Mouse (Mus musculus) CH12.LX (cell line): ENCODE measurements at regions not wholly inside any gene's neighbourhood (a gene's known extent, or its start where the extent isn't known, plus 50 kb on each side); places are given as distances from the start of the nearest gene placed in this dataset.

Source experiments
- DNase-seq: peaks from one replicate; pipeline ENCODE4 v3.0.0-alpha.2; 2013; ENCODE audit errors: extremely low read depth
- H3K27ac ChIP-seq: 2 replicates; pipeline ENCODE4 v1.5.1; 2012; ENCODE audit warnings: low read depth, mild to moderate bottlenecking, control low read depth, moderate library complexity; ENCODE audit not compliant: insufficient read depth
- H3K27me3 ChIP-seq: replicated peaks from 2 replicates; pipeline ENCODE3; 2012; ENCODE audit warnings: inconsistent platforms
- H3K36me3 ChIP-seq, 2 experiments: replicated peaks in 1 of 2; 2 replicates each; pipeline versions ENCODE3 to v1.6.1; 2012; ENCODE audit warnings: inconsistent platforms in 1 of 2, low read length in 1 of 2, mild to moderate bottlenecking in 1 of 2, mixed read lengths in 1 of 2, moderate library complexity in 1 of 2; ENCODE audit not compliant: control insufficient read depth in 1 of 2, insufficient read depth in 1 of 2
- H3K4me1 ChIP-seq, 2 experiments: 2 replicates each; pipeline ENCODE4 v1.6.1; 2012; ENCODE audit warnings: inconsistent platforms in 1 of 2, moderate library complexity in 1 of 2; ENCODE audit not compliant: insufficient read depth in 2 of 2, control insufficient read depth in 1 of 2
- H3K4me2 ChIP-seq: 2 replicates; pipeline ENCODE4 v1.6.1; 2012; ENCODE audit warnings: low read depth, mild to moderate bottlenecking, control low read depth; ENCODE audit not compliant: poor library complexity, insufficient read depth, severe bottlenecking
- H3K4me3 ChIP-seq, 3 experiments: fragments of 150-350 bp in 1 of 3; sonication (generic) in 1 of 3; replicated peaks in 1 of 3; 2 replicates each; pipeline versions ENCODE3 to v1.5.1; 2011 to 2012; ENCODE audit warnings: low read depth in 2 of 3, low read length in 2 of 3, mild to moderate bottlenecking in 2 of 3, moderate library complexity in 2 of 3, control low read depth in 1 of 3, improper control_type of control experiment in 1 of 3, inconsistent platforms in 1 of 3, mixed read lengths in 1 of 3; ENCODE audit not compliant: poor library complexity in 1 of 3
- H3K79me2 ChIP-seq: replicated peaks from 2 replicates; pipeline ENCODE4 v1.6.1; 2012; ENCODE audit warnings: mild to moderate bottlenecking, moderate library complexity; ENCODE audit not compliant: control insufficient read depth, poor library complexity, insufficient read depth, severe bottlenecking; ENCODE audit errors: extremely low read depth
- H3K9ac ChIP-seq: 2 replicates; pipeline ENCODE4 v1.6.1; 2012; ENCODE audit warnings: low read depth, mild to moderate bottlenecking, control low read depth, moderate library complexity; ENCODE audit not compliant: insufficient read depth
- H3K9me3 ChIP-seq: replicated peaks from 2 replicates; pipeline ENCODE3; 2012; ENCODE audit warnings: low read length, inconsistent platforms, mixed read lengths
- BHLHE40 ChIP-seq: IDR thresholded peaks from 2 replicates; pipeline ENCODE4 v1.6.1; 2011; ENCODE audit warnings: mild to moderate bottlenecking, low read depth, low read length, improper control_type of control experiment
- CHD1 ChIP-seq: IDR thresholded peaks from 2 replicates; pipeline ENCODE4 v1.6.1; 2012; ENCODE audit warnings: low read depth, low read length, improper control_type of control experiment, inconsistent platforms
- CHD2 ChIP-seq: IDR thresholded peaks from 2 replicates; pipeline ENCODE4 v1.6.1; 2011; ENCODE audit warnings: low read length, improper control_type of control experiment
- ELF1 ChIP-seq: IDR thresholded peaks from 2 replicates; pipeline ENCODE4 v1.6.1; 2014; ENCODE audit warnings: low read depth, mild to moderate bottlenecking, inconsistent platforms, low read length, improper control_type of control experiment
- ETS1 ChIP-seq: conservative IDR thresholded peaks from 2 replicates; pipeline ENCODE4 v1.6.1; 2012; ENCODE audit warnings: low read depth, mild to moderate bottlenecking, inconsistent platforms, low read length, improper control_type of control experiment, moderate library complexity
- JUN ChIP-seq: IDR thresholded peaks from 2 replicates; pipeline ENCODE4 v1.6.1; 2011; ENCODE audit warnings: low read depth, mild to moderate bottlenecking, low read length, improper control_type of control experiment, moderate library complexity; ENCODE audit not compliant: insufficient read depth
- JUND ChIP-seq: conservative IDR thresholded peaks from 2 replicates; pipeline ENCODE4 v1.6.1; 2011; ENCODE audit warnings: low read depth, low read length, improper control_type of control experiment
- MAX ChIP-seq: IDR thresholded peaks from 2 replicates; pipeline ENCODE4 v1.6.1; 2011; ENCODE audit warnings: low read length, improper control_type of control experiment
- MYC ChIP-seq: IDR thresholded peaks from 2 replicates; pipeline ENCODE4 v1.6.1; 2011; ENCODE audit warnings: low read depth, mild to moderate bottlenecking, improper control_type of control experiment, low read length
- NELFE ChIP-seq: IDR thresholded peaks from 2 replicates; pipeline ENCODE4 v1.6.1; 2011; ENCODE audit warnings: low read depth, low read length, improper control_type of control experiment
- PAX5 ChIP-seq: IDR thresholded peaks from 2 replicates; pipeline ENCODE4 v1.6.1; 2012; ENCODE audit warnings: low read length, inconsistent platforms, mixed read lengths
- POLR2A ChIP-seq: IDR thresholded peaks from 2 replicates; pipeline ENCODE4 v1.6.1; 2011; ENCODE audit warnings: low read depth, mild to moderate bottlenecking, improper control_type of control experiment, low read length
- RAD21 ChIP-seq: IDR thresholded peaks from 2 replicates; pipeline ENCODE4 v1.6.1; 2011; ENCODE audit warnings: low read depth, mild to moderate bottlenecking, low read length, improper control_type of control experiment, moderate library complexity
- RCOR1 ChIP-seq: conservative IDR thresholded peaks from 2 replicates; pipeline ENCODE4 v1.6.1; 2012; ENCODE audit warnings: low read depth, mild to moderate bottlenecking, inconsistent platforms, low read length, improper control_type of control experiment
- SMC3 ChIP-seq: IDR thresholded peaks from 2 replicates; pipeline ENCODE4 v1.6.1; 2011; ENCODE audit warnings: low read depth, low read length, improper control_type of control experiment
- UBTF ChIP-seq: IDR thresholded peaks from 2 replicates; pipeline ENCODE4 v1.6.1; 2012; ENCODE audit warnings: low read depth, mild to moderate bottlenecking, inconsistent platforms, low read length, improper control_type of control experiment, moderate library complexity
- USF2 ChIP-seq: conservative IDR thresholded peaks from 2 replicates; pipeline ENCODE4 v1.6.1; 2011; ENCODE audit warnings: low read depth, low read length, improper control_type of control experiment
- ZKSCAN1 ChIP-seq: IDR thresholded peaks from 2 replicates; pipeline ENCODE4 v1.6.1; 2012; ENCODE audit warnings: low read depth, inconsistent platforms, low read length, improper control_type of control experiment, borderline replicate concordance
- ZNF384 ChIP-seq: IDR thresholded peaks from 2 replicates; pipeline ENCODE4 v1.6.1; 2012; ENCODE audit warnings: low read depth, low read length, improper control_type of control experiment, inconsistent platforms
- dilution Hi-C: fragments of 300-500 bp; cut with MboI; formaldehyde crosslinking; loops from 2 replicates; pipeline ENCODE4 v1.14.3; 2020; ENCODE audit warnings: low sequenced_read_pairs; ENCODE audit not compliant: extremely low pct_unique_long_range_greater_than_20kb, extremely low pct_ligation_motif_present
- in situ Hi-C: fragments of 300-500 bp; cut with MboI; formaldehyde crosslinking; loops from 3 replicates; pipeline ENCODE4 v1.14.3; 2019; ENCODE audit warnings: low sequenced_read_pairs, low pct_ligation_motif_present, low pct_unique_long_range_greater_than_20kb, mixed read lengths

- TF ChIP-seq NELFE (no peak), ZNF384 (no peak), BHLHE40 (peak; percentile 78), PAX5 (no peak), ETS1 (peak; percentile 36; the same call in 1 of the 2 replicates), ELF1 (peak; percentile 37; the same call in 1 of the 2 replicates), MAX (no peak), JUND (no peak), POLR2A (no peak), ZKSCAN1 (no peak), RAD21 (no peak)
Observed at GRCm38 (mm10) chr14:84320738-84321137, 122.6 kb upstream of the Pcdh17 start (continued).

- Histone ChIP-seq H3K4me3 (no peak overlapping the region), H3K79me2 (no peaks in the 10 kb centered on the region), H3K9ac (no peak overlapping the region), H3K4me2 (no peak overlapping the region), H3K9me3 (peaks cover under 1% of the 10 kb centered on the region), H3K27me3 (no peaks in the 10 kb centered on the region), H3K36me3 (no peaks in the 10 kb centered on the region)
- in situ Hi-C loops: no loop called here
- dilution Hi-C loops: no loop called here
- no peak for TF ChIP-seq RCOR1
- TF ChIP-seq SMC3: no peak
- TF ChIP-seq POLR2A: no peak
- TF ChIP-seq CHD1: no peak
- no peak for TF ChIP-seq USF2
- no peak for TF ChIP-seq JUN
- TF ChIP-seq MYC: no peak
- no peak for TF ChIP-seq UBTF
- no peak for TF ChIP-seq MAX
- TF ChIP-seq CHD2: no peak
- TF ChIP-seq, all 38 proteins: peak for 0
- H3K27ac ChIP-seq: no peak overlapping the region
- H3K4me1 ChIP-seq: peaks cover 0 to 10% of the 10 kb centered on the region in 2 experiments; a peak in 1 of 4 replicates
- no peak for DNase-seq
Observed at GRCm38 (mm10) chr14:84339604-84340003, 103.8 kb upstream of the Pcdh17 start.
